Mouse (Mus musculus): Measurements from ENCODE around the gene Ndufv3. TPM values are rescaled to one million over a fixed set of nuclear protein-coding genes. Genes with fewer than 3 reads are reported as not detected.
"Not testable (repeated sequence)": the region's sequence is repeated elsewhere in the genome, so short reads cannot be mapped to it uniquely, and the experiment has no call there.

Gene Ndufv3
- polyA plus RNA-seq, 1 experiment: 475 TPM

DNA sequence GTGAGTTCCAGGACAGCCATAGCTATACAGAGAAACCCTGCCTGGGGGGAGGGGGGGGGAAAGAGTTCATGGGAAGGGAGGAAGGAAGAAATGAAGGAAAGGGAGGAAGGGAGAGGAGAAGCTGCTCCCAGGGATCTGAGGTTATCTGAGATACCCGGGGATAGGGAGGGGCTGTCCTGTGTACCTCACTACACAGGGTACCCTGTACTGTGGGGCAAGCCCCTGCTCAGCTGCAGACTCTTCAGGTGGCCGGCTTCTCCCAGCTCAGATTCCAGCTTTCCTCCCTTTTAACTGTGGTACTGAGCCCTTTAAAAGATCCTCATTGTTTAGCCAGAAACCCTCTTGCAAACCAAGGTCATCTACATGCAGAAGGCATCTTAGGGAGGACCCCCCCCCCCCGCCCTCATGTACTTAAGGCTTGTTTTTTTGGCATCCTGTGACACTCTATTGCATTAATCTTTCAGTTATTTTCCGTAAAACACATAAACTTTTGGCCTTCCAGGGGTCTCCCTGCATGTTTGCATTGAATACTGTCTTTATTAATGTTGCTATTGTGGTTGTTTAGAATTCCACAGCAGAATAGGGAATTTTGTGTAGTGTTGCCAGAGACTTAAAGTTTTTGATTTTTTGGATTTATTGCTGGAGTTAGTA lies 21.0 kb downstream of the Ndufv3 start:
- peaks cover 12% of the 10 kb centered on the region; the same call in 1 of the 2 replicates for H3K4me1 ChIP-seq (ENCODE audit: control insufficient read depth, insufficient read depth, low read length)
- no peak for DNase-seq
- WGBS: 58% methylated on average over 4 of the region's 4 CpGs
- no peak overlapping the region for H3K27ac ChIP-seq (ENCODE audit: insufficient read depth, low read depth, low read length)
- no peak overlapping the region for H3K4me3 ChIP-seq (ENCODE audit: insufficient read depth, low read depth, low read length)
- TF ChIP-seq CTCF (conservative IDR thresholded peaks at IDR 0.05; ENCODE audit: insufficient read depth, insufficient read length, low read depth, low read length) (no peak), POLR2A (IDR thresholded peaks at IDR 0.05; ENCODE audit: low read depth, low read length) (no peak)
- no peaks in the 10 kb centered on the region for H3K27me3 ChIP-seq (replicated peaks; ENCODE audit: control insufficient read depth, insufficient read depth, low read length)
- no peaks in the 10 kb centered on the region for H3K36me3 ChIP-seq (ENCODE audit: control insufficient read depth, insufficient read depth, low read length)

DNA sequence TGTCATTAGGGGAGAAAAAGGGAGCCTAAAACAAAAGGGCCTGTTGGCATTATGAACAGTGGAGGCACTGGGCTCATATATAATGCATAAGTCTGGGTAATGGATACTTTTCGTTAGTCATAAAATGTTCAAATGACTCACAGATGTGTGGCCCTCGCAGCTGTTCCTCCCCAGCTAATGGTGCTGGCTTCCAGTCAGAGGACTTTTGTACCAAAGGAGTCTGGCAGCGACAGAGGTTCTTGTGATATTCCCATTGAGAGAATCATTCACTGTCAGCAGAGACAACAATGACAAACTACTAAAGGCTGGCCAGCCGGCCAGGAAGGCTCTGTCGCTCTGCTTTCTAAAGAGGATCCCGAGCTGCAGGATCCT lies 21.5 kb downstream of the Ndufv3 start:
- peak overlapping the region; percentile 4; the same call in 1 of the 2 replicates for H3K27ac ChIP-seq (ENCODE audit: insufficient read depth, low read depth, low read length)
- no peak overlapping the region for H3K4me3 ChIP-seq (ENCODE audit: insufficient read depth, low read depth, low read length)
- no peak for TF ChIP-seq CTCF (conservative IDR thresholded peaks at IDR 0.05; ENCODE audit: insufficient read depth, insufficient read length, low read depth, low read length)
- TF ChIP-seq POLR2A (IDR thresholded peaks at IDR 0.05; ENCODE audit: low read depth, low read length): no peak
- WGBS: 32% methylated on average over 6 of the region's 6 CpGs
- H3K27me3 ChIP-seq (replicated peaks; ENCODE audit: control insufficient read depth, insufficient read depth, low read length): no peaks in the 10 kb centered on the region
- peak; percentile 72 for DNase-seq
- H3K4me1 ChIP-seq (ENCODE audit: control insufficient read depth, insufficient read depth, low read length): 0 out of 2 replicates have a peak, but pooled peaks cover 10% of the 10 kb centered on the region
- no peaks in the 10 kb centered on the region for H3K36me3 ChIP-seq (ENCODE audit: control insufficient read depth, insufficient read depth, low read length)

DNA sequence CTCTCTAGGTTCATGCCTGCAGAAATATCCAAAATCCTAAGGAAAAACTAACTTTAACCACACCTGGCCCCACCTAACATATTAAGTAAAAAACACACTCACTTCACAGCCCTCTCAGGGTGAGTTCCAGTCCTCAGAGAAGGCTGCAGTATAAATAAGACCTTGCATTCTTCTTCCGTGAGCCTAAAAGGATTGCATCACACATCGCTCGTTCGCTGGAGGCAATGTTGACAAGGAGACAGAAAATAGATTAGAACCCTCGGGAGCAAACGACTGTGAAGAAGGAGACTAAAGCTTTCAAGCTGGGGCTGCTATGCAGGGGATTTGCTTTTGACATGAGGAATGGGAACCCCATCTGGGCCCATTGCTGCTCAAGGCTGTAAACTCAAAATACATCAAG lies 23.7 kb downstream of the Ndufv3 start:
- WGBS: 54% methylated on average over 6 of the region's 6 CpGs
- Histone ChIP-seq H3K27me3 (replicated peaks; ENCODE audit: control insufficient read depth, insufficient read depth, low read length) (no peaks in the 10 kb centered on the region), H3K36me3 (ENCODE audit: control insufficient read depth, insufficient read depth, low read length) (no peaks in the 10 kb centered on the region), H3K4me1 (ENCODE audit: control insufficient read depth, insufficient read depth, low read length) (0 out of 2 replicates have a peak, but pooled peaks cover 10% of the 10 kb centered on the region), H3K27ac (ENCODE audit: insufficient read depth, low read depth, low read length) (no peak overlapping the region), H3K4me3 (ENCODE audit: insufficient read depth, low read depth, low read length) (no peak overlapping the region)
- no peak for DNase-seq
- TF ChIP-seq POLR2A (IDR thresholded peaks at IDR 0.05; ENCODE audit: low read depth, low read length) (no peak), CTCF (conservative IDR thresholded peaks at IDR 0.05; ENCODE audit: insufficient read depth, insufficient read length, low read depth, low read length) (no peak)

DNA sequence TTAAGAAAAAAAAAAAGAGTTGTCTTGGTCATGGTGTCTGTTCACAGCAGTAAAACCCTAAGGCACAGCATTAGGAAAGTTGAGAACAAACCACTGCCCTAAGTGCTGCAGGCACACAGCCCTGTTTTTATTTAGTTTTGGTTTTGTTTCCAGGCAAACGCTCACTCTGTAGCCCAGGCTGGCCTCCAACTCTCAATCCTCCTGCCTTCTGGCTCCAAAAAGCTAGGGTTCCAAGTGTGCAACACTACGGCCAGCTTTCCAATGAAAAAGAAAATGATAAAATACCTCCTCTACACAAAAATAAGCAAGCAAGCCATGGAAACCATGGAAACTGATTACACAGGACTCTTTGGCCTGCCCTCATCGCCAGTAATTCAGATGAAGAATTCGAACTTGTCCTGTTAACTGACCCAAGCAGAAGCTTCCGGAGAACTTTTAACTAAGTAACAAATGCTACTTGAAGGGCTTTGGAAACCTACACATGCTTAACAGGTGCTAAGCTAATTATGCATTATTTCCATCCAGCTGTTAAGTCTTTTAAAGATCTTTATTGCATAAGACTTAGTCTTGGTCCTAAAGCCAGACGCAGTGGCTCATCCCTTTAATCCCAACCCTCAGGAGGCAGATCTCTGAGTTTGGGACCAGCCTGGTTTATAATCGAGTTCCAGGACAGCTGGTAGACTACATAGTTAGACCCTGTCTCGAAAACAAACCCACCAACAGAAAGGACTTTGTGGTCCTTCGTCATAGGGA lies 26.7 kb downstream of the Ndufv3 start:
- TF ChIP-seq CTCF (conservative IDR thresholded peaks at IDR 0.05; ENCODE audit: insufficient read depth, insufficient read length, low read depth, low read length): no peak
- TF ChIP-seq POLR2A (IDR thresholded peaks at IDR 0.05; ENCODE audit: low read depth, low read length): no peak
- no peak for DNase-seq
- Histone ChIP-seq H3K27me3 (replicated peaks; ENCODE audit: control insufficient read depth, insufficient read depth, low read length) (no peaks in the 10 kb centered on the region), H3K4me1 (ENCODE audit: control insufficient read depth, insufficient read depth, low read length) (peaks cover 10% of the 10 kb centered on the region; the same call in 1 of the 2 replicates), H3K4me3 (ENCODE audit: insufficient read depth, low read depth, low read length) (no peak overlapping the region), H3K36me3 (ENCODE audit: control insufficient read depth, insufficient read depth, low read length) (no peaks in the 10 kb centered on the region), H3K27ac (ENCODE audit: insufficient read depth, low read depth, low read length) (no peak overlapping the region)
- 78% methylated on average over 9 of the region's 9 CpGs for WGBS

DNA sequence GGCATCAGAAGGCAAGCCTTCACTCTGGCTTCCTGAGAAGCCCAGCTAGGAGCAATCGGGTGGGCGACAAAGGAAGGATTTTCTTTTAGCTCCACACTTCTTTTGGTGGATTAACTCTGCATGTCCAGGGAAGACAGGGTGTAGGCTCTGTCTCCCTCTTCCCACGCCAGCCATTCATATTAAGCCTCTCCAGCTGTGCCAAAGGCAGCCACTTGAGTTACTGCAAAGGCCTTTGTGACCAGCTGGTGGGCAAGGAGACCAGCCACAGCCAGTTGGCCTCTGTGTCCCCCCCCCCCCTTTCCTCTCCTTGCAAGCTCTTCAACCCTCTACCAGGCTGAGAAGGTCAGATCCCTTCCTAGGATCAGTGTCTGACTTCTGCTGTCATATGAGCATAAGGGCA lies 28.1 kb downstream of the Ndufv3 start:
- H3K36me3 ChIP-seq (ENCODE audit: control insufficient read depth, insufficient read depth, low read length): no peaks in the 10 kb centered on the region
- H3K4me3 ChIP-seq (ENCODE audit: insufficient read depth, low read depth, low read length): no peak overlapping the region
- no peak overlapping the region for H3K27ac ChIP-seq (ENCODE audit: insufficient read depth, low read depth, low read length)
- H3K27me3 ChIP-seq (replicated peaks; ENCODE audit: control insufficient read depth, insufficient read depth, low read length): no peaks in the 10 kb centered on the region
- peaks cover 2% of the 10 kb centered on the region; the same call in 1 of the 2 replicates for H3K4me1 ChIP-seq (ENCODE audit: control insufficient read depth, insufficient read depth, low read length)
- DNase-seq: no peak
- 83% methylated on average over 3 of the region's 3 CpGs for WGBS
- TF ChIP-seq POLR2A (IDR thresholded peaks at IDR 0.05; ENCODE audit: low read depth, low read length) (no peak), CTCF (conservative IDR thresholded peaks at IDR 0.05; ENCODE audit: insufficient read depth, insufficient read length, low read depth, low read length) (no peak)

DNA sequence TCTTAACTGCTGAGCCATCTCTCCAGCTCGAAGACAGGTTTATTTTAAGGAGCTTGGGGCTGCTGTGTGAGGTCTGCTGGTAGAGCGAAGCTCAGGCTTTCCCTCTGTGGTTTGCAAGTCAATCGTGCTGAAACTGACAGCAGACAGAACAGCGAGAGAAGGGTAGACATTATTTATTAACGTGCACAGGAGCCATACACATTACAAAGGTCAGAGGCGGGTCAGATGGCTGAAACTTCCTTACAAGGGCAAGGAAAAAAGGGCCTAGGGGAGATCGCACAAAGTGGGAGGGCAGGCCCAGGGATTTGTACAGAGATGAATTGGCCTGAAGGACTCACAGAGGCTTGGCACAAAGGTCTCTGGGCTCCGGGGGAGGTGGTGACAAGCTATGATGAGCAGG lies 29.5 kb downstream of the Ndufv3 start:
- peak overlapping the region; percentile 26; the same call in 1 of the 2 replicates for H3K27ac ChIP-seq (ENCODE audit: insufficient read depth, low read depth, low read length)
- WGBS: 34% methylated on average over 8 of the region's 8 CpGs

DNA sequence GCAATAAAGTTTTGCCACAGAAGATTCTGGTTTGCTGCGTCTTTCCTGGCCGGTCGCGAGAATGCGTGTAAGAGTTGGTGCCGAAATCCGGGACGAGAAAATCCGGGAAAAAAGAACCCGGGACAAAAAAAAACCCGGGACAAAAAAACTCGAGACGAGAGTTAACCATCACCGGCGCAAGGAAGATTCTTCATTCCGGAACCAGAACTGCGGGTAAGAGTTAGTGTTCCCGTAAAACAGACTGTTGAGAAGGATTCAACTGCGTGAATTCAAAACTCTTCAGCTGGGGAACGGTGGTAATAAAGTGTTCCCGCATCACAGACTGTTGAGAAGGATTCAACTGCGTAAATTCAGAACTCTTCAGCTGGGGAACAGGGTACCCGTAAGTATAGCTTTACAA lies 32.7 kb downstream of the Ndufv3 start:
- WGBS: 95% methylated on average over 23 of the region's 23 CpGs
- not testable (repeated sequence) for H3K4me3 ChIP-seq (ENCODE audit: insufficient read depth, low read depth, low read length)

More for the DNA sequence above, 29.5 kb downstream of the Ndufv3 start:
- no peak overlapping the region for H3K4me3 ChIP-seq (ENCODE audit: insufficient read depth, low read depth, low read length)
- TF ChIP-seq POLR2A (IDR thresholded peaks at IDR 0.05; ENCODE audit: low read depth, low read length) (no peak), CTCF (conservative IDR thresholded peaks at IDR 0.05; ENCODE audit: insufficient read depth, insufficient read length, low read depth, low read length) (no peak)
- DNase-seq: peak; percentile 53
- H3K4me1 ChIP-seq (ENCODE audit: control insufficient read depth, insufficient read depth, low read length): peaks cover 2% of the 10 kb centered on the region; the same call in 1 of the 2 replicates
- no peaks in the 10 kb centered on the region for H3K27me3 ChIP-seq (replicated peaks; ENCODE audit: control insufficient read depth, insufficient read depth, low read length)
- H3K36me3 ChIP-seq (ENCODE audit: control insufficient read depth, insufficient read depth, low read length): no peaks in the 10 kb centered on the region

More for the DNA sequence above, 32.7 kb downstream of the Ndufv3 start:
- DNase-seq; H3K36me3 ChIP-seq (ENCODE audit: control insufficient read depth, insufficient read depth, low read length); H3K4me1 ChIP-seq (ENCODE audit: control insufficient read depth, insufficient read depth, low read length); H3K27me3 ChIP-seq (replicated peaks; ENCODE audit: control insufficient read depth, insufficient read depth, low read length); H3K27ac ChIP-seq (ENCODE audit: insufficient read depth, low read depth, low read length): not testable (repeated sequence)

All from kidney, adult 2 months (tissue).